Mouse (Mus musculus): ENCODE results near the gene Krtcap2.

- no peak for TF ChIP-seq HCFC1 (IDR thresholded peaks at IDR 0.05; ENCODE audit: low read depth, low read length)
- no peak for TF ChIP-seq POLR2A (IDR thresholded peaks at IDR 0.05; ENCODE audit: low read depth, low read length)
- no peak for TF ChIP-seq CTCF (conservative IDR thresholded peaks at IDR 0.05 in 1 of 2, IDR thresholded peaks at IDR 0.05 in 1 of 2; ENCODE audit: low read depth in 2 of 2, low read length in 2 of 2)
Measured at GRCm38 (mm10) chr3:89293247-89293918, 47.6 kb downstream of the Krtcap2 start.

Data from CH12.LX (cell line).